Mouse (Mus musculus) common myeloid progenitor, adult 5-6 weeks (primary cell): ENCODE results near the gene Acot6. TPM values are rescaled to one million over a fixed set of nuclear protein-coding genes. Genes with fewer than 3 reads are reported as not detected.

ENCODE experiments used
- ATAC-seq: replicated peaks from 2 replicates; pipeline ENCODE4 v1.8.0; 2016; ENCODE audit warnings: low read depth, mild to moderate bottlenecking, moderate TSS enrichment, inconsistent platforms; ENCODE audit not compliant: poor library complexity, severe bottlenecking
- total RNA-seq: library from RNA; stranded (forward); fragments of 200-1000, 187-1606 nt; gene quantifications from 2 replicates; pipeline ENCODE4 v1.2.3, GENCODE M21; 2017

Gene Acot6
- total RNA-seq, 1 experiment from 2014 or later = 2.5 TPM

DNA sequence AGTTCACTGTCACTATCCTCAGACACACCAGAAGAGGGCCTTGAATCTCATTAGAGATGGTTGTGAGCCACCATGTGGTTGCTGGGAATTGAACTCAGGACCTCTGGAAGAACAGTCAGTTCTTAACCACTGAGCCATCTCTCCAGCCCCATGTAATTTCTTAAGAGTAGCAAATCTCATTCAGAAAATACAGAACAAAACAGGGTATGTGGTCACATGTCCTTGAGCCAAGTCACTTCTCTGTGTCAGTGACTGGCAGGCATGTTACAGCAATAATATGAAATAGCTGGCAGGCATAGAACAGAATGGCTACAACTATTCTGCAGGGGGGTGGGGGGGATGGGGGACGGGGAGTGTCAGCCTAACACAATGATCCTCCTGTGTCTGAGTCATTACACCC, 383 bp upstream of the Acot6 start:
- no peak for ATAC-seq

DNA sequence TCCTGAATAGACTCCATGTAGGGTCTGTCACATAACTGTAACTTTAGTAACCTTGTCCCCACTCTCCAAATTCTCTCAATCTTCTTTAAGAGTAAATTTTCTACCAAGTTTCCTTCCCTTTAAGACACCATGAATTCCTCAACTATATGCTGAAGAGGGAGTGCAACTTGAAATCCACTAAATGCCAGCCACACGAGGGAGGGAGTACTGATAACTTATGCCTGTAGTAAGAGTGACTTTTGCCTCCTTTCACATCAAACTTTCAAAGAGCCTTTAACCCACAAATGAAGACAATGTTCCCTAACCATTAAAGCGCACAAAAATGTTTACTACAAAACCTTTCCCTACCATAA, 1.0 kb downstream of the Acot6 start:
- ATAC-seq = no peak

DNA sequence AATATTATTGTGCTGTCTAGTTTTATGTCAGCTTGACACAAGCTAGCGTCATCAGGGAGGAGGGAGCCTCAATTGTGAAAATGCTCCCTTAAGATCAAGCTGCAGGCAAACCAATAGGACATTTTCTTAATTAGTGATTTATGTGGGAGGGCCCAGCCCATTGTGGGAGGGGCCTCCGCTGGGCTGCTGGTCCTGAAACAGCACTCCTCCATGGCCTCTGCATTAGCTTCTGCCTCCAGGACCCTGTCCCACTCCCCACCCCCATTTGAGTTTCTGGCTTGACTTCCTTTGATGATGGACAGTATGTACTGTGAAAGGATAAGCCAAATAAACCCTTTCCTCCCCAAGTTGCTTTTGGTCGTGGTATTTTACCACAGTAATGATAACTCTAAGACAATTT, 6.6 kb downstream of the Acot6 start:
- ATAC-seq = no peak

DNA sequence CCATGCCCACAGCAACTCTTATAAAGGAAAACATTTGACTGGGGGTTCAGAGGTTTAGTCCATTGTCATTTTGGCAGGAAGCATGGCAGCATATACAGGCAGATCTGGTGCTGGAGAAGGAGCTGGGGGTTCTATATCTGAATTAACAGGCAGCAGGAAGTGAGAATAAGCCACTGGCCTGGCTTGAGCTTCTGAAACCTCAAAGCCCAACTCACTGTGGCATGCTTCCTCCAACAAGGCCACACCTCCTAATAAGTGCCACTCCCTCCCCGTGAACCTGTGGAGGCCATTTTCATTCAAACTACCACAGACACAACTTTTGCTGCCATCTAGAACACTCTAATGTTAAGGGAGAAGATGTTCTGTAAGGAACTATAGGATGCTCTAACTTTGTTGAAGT, 7.2 kb downstream of the Acot6 start:
- ATAC-seq = peak; percentile 32

DNA sequence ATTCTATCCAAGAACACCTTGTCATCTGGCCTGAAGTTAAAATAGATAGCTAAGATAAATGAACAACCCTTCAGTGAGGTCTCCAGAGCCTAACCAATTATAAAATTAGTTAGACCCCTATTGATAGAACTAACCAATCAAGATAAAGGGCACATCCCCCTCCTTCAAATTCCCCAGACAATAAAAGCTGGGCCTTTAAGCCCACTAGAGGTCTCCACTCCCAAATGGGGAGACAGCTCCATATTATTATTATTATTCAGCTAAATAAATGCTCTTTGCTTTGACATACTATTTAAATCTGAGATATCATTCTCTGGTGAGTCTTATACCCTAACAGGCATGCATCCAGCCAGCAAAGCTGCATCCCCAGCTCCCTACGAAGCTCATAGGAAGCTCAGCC, 9.5 kb downstream of the Acot6 start:
- no peak for ATAC-seq

DNA sequence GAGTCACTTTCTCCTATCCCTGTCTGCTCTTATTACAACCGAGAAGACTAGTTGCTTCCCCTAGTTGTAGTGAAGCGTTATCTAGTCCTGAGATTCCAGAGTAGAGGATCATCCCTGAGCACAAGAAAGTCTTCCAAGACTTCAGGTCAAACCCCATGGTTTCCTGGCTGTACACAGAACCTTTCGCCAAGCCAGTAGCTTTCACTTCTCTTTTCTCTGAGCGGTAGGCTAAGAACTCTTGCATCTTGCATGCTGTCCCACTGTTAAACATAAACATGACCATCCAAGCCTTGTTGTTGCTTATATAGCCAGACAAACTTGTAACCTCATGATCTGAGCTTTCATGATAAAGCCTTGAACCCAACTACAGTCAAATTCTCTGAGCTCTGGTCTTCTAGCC, 10.4 kb downstream of the Acot6 start:
- no peak for ATAC-seq

DNA sequence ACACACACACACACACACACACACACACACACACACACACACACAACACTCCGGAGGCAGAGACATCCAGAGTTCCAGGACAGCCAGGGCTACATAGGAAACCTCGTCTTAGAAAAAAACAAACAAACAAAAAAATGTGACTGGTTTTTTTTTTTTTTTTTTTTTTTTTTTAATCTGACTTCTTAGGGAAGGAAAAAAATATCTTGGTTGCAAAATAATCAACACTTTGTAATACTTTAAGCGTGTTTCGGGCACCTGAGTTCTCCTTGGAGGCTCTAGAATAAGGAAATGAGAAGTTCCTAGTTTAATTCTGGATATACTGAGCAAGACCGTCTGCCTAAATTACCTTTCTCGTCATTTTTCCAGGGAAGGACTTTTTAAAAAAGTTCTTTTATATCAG, 13.2 kb downstream of the Acot6 start:
- no peak for ATAC-seq

DNA sequence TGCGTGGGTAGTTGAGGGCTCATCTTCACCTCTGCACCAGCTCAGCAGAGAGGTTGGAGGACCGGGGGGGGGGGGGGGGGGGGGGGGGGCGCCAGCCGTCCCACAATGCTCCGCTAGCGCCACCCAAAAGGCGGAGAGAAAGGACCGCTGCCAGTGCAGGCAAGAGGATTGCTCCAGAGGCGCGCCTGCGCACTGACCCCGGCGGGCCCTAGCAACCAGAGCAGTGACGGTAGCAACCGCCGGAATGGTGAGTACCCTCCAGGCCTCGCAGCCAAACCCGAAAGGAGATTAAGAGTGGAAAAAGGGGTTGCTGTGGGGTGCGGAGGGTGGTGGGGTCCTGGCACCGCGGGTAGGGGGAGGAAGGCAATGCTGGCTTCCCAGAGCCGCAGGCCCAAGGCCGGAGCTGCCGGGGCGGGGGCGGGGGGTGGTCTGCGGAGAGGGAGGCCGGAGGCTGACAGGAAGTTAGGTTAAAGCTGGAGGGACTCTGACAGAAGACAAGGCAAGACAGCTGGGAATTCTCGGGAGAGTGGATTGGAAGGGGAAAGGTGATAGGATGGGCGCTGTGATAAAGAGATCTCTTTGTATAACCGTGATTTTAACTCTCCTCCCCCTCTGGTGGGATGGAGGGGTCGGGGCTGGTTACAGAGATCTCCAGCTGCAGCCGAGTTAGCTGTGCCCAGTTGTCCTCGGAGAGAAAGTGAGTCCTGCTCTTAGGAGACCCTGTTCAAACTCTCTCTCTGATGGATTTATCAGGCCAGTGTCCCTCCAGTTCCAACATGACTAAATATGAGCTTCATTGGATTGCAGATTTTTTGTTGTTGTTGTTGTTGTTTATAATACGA, 13.9 kb downstream of the Acot6 start, which contains the start of gene Dnal1:
Dnal1 (plus strand) TSS at position 214 of the 842 bp plus-strand sequence.
- ATAC-seq = peak; percentile 100

DNA sequence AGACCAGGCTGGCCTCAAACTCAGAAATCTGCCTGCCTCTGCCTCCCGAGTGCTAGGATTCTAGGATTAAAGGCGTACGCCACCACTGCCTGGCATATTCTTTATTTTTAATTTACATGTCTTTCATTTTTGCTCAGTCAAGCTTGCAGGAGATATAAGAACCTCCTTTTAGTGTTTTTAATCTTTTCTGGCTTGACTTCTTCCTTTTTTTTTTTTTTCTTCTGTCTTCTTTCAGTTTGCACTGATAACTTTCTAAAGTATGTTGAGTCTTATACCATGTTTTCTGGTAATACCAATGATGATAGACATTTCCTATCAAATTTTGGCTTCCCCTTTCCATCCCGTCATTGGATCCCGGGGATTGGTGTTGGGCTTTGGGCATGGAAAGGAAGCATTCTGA, 19.1 kb downstream of the Acot6 start:
- no peak for ATAC-seq

DNA sequence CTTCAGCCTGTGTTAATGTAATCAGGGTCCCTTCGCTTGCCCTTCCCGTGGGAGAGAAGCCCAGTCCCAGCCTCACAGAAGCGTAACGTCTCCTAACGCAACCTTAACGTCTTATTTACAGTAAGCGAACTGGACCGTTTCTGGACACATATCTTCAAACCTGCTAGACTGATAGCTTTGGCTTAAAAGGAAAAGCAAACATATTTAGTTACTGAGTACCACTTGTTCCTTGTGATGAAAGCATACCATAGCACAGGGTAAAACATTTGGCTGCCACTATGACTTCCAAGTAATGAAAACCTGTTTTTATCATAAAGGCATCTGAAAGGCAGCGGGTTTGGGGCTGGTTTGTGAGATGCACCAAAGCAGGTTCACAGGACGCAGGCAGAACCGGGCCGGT, 25.4 kb downstream of the Acot6 start:
- no peak for ATAC-seq

DNA sequence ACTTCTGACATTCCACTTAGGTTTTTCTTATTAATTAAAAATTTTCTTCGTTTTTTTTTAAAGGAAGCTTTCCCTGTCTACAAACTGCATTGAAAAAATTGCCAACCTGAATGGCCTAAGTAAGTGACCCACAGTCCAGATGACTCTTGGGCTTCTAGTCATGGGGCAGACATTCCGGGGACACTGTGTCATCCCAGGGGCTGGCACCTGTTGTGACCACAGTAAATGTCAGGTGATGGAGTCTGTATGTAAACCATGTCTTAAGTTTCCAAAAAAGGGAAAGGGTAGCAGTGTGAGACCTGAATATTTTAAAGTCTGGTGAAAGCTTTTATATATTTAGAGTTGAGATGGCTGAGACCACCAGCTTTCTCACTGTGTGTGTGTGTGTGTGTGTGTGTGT, 26.4 kb downstream of the Acot6 start:
- ATAC-seq = no peak

DNA sequence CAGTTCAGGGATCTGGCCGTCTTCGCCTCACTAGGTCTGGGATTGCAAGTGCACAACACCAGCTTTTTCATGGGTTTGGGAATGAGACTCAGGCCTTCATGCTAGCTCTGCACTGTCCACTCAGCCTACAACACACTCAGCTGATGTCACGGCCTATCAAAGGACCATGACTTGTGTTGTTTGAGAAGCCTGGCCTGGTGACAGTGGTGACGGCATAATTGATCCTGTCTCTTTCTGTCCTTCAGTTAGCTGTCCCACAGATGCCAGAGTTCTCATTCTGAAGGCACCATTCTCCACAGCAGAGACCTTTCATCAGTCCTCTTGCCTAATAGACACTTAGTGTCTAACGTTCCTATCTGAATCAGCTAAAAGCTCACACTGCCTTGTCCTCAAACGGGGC, 28.1 kb downstream of the Acot6 start:
- ATAC-seq = no peak

DNA sequence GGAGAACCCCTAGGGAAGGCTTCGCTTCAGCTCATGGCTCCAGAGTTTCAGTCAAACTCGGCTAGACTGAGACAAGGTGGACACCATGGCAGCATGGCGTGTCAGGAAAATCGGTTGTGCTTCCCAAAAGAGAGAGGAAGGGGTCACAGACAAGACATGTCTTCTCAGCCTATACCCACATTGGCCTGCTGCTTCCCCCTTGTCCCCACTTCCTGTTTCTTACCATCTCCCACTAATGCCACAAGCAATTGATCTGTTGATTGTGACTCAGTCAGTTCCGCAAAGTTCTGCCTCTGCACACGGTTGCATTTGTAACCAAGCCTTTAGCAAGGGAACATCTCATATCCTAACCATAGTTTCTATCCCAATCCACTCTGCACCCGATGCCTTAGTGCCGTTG, 29.5 kb downstream of the Acot6 start:
- peak; percentile 83 for ATAC-seq

DNA sequence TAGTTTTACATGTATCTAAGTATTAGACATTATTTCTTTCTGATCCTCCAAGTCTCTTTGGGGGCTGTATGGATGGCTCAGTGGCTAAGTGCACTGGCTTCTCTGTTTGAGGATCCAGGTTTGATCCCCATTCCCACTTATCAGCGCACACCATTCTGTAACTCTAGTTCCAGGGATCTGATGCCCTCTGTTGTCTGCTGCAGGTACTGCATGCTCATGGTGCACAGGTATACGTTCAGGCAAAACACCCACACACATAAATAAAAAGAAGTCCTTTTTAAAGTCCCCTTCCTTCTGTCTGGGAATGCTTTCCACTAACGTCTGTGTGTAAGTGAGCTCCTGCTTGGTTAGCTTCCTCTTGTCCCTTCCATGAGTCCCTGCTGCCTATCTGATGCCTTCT, 31.8 kb downstream of the Acot6 start:
- no peak for ATAC-seq

DNA sequence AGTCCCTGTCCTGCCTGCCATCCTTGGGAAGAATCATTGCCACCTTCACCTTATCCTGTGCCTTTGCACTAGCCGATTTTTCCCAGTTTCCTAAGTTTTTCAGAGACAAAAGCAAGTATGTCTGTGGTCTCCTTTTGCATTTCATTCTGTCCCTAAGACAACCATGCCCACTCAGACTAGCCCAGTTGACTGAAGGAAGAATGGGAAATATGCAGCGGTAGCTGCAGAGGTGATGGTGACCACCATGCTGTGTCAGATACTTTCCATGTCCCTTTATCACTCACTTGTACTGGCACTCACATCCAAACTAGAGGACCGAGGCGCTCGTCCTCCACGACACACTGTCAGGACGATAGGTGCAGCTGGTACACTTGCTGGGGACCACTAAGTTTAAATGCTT, 36.7 kb downstream of the Acot6 start:
- ATAC-seq = no peak

DNA sequence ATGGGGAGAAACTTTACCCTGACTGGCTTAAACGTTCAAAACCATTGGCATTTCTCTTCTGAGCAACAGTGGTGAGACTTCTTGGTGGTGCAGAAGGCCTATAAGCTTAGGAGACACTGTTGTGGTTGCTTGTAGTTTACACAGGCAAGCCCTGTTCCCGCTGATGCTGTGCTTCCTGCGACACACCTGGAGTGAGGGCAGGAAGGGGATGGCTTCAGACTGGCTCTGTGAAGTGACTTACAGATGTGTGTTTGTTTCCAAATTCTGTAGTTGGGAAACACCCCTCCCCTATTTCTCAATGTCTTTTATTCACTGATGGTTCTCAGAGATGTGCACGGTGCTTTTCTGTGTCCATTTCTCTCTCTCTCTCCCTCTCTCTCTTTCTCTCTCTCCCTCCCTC, 39.7 kb downstream of the Acot6 start:
- no peak for ATAC-seq

DNA sequence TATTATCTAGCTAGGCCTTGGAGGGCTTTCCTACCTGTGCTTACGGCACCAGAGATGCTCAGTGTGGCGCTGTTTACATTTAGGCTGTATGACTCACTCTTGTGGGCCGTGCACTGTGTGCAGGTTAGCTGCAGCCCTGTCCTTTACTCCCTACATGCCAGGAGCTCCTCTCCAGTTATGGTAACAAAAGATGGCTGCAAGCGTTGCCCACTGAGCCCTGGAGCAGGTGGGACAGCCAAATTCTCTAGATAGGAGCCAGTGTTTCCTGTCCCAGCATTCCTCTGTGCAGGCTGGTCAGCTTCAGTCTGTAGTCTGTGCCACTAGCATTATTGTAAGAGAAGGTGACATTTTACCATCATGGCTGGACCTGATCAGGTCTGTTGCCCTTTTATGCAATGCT, 40.8 kb downstream of the Acot6 start:
- no peak for ATAC-seq

DNA sequence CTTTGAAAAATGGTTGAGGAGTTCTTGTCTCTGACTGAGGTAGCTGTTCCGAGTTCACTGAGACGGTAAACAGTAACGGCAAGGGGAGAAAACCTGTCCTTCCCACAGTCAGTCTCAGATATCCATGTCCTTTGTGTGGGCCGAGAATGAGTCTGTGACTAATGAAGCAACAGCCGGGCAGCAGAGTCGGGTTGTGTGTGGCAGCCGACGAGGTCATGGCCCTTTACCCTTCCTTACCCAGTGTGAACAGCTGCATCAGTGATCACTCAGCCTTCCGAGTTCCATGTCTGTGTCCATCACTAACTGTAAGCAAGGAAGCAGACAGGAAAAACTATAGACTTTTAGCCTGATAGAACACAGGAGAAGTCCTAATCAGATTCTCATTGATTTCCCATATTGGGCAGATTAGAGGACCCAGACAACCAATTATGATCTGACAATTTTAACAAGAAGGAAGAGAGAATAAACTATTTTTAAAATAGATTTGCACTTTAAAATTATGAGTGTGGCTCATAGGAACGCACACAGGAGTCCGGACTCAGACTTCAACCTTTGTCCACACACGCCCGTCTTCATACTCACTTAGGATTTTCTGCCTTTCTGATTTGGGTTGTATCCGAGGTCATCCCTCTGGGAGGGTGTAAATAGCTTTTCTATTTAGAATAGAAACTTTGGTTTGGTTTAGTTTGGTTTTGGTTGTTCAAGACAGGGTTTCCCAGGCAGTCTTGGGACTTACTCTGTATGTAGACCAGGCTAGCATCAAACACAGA, 42.0 kb downstream of the Acot6 start:
- ATAC-seq = no peak

DNA sequence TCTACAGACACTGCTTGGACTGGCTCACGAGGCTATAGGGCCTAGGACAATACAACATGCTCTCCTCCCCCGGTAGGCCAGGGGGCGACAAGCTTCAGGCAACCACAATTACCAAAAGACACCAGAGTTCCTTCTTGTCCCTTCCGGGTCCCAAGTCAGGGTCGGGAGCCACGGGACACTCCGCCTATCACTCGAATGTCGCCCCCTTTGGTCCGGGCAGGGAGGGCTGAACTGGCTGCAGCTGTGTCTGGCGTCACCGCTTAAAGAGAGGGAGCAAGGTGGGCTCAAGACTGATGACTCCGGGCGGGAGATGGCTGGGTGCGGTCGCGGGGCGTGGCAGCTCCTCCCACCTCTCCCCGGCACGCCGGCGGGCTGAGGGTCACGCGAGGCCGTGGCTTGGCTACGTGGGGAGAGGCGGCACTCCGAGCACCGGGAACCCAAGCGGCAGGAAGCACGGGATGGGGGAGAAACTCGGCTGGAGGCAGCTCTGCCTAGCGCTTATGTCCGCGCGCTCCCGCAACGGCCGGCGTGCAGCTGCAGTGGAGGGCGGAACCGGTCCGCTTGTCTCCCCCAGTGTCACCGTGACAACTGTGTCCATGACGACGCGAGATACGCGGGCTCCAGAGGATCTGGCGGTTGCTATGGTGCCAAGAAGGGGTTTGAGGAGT, 47.6 kb downstream of the Acot6 start, which contains the start of gene Pnma1:
Pnma1 (minus strand) TSS at position 536 of the 668 bp plus-strand sequence.
- peak; percentile 73 for ATAC-seq

DNA sequence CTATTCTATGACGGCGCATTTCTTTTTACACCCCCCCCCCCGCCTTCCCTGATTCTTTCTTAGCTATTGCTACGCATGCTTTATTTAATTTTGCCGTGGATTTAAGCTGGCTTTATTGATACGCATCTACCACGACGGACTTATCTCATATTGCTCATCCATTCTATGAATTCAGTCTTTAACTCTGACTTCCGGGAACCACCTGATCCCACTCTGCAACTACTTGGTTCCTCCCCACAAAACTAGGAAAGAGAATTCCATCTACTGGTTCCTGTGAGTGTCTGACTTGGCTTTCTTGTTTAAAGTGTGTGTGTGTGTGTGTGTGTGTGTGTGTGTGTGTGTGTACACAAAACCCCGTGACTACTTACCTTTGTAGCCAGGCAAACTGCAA, 48.2 kb downstream of the Acot6 start:
- no peak for ATAC-seq

DNA sequence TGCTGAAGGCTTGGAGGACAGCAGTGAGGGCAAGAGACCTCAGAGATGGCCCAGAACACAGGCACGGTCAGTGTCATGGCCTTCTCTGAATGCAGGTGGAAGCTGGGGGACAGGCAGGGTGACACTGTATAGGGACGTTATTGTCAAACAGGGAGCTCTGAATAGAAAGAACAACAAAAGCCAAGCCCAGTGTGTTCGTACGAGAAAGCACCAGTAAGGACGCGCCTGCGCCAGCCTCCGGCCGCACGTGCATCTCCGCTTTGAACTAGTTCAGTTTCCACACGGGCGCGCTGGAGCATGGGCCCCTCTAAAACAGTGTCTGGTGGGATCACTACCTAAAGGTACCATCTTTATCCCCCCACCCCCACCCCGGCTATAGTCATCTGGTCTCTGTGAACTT, 49.5 kb downstream of the Acot6 start:
- ATAC-seq = no peak
